Mouse (Mus musculus) embryonic facial prominence, embryonic 12.5 days (tissue): ENCODE data around the gene Dact3. TPM values are rescaled to one million over a fixed set of nuclear protein-coding genes. Genes with fewer than 3 reads are reported as not detected.

Experiments
- ATAC-seq: fragments of 200-750 bp; cut with Nextera tagmentation; 2 replicates; pipeline ENCODE4 v1.8.0; 2017; ENCODE audit not compliant: insufficient number of reproducible peaks, insufficient read depth, low FRiP score, low TSS enrichment
- H3K27ac ChIP-seq: fragments of 300-500 bp; sonication (generic); 2 replicates; pipeline ENCODE4 v1.5.1; 2016; ENCODE audit warnings: mild to moderate bottlenecking
- H3K27me3 ChIP-seq: fragments of 300-500 bp; sonication (generic); 2 replicates; pipeline ENCODE4 v1.6.1; 2016; ENCODE audit warnings: mild to moderate bottlenecking, moderate library complexity
- H3K36me3 ChIP-seq: fragments of 300-500 bp; sonication (generic); 2 replicates; pipeline ENCODE4 v1.6.1; 2016; ENCODE audit warnings: mild to moderate bottlenecking
- H3K4me1 ChIP-seq: fragments of 300-500 bp; sonication (generic); 2 replicates; pipeline ENCODE4 v1.6.1; 2016
- H3K4me2 ChIP-seq: fragments of 300-500 bp; sonication (generic); replicated peaks from 2 replicates; pipeline ENCODE4 v1.6.1; 2016; ENCODE audit warnings: mild to moderate bottlenecking, moderate library complexity
- H3K4me3 ChIP-seq: fragments of 300-500 bp; sonication (generic); 2 replicates; pipeline ENCODE4 v1.5.1; 2016; ENCODE audit warnings: mild to moderate bottlenecking
- H3K9ac ChIP-seq: fragments of 300-500 bp; sonication (generic); 2 replicates; pipeline ENCODE4 v1.6.1; 2016; ENCODE audit warnings: mild to moderate bottlenecking, moderate library complexity
- H3K9me3 ChIP-seq: fragments of 300-500 bp; sonication (generic); 2 replicates; pipeline ENCODE4 v1.6.1; 2016; ENCODE audit warnings: mild to moderate bottlenecking, moderate library complexity
- WGBS: fragments of 180-500 bp; shearing (Covaris S2); methylation state at CpG from one replicate; pipeline ENCODE4 v1.1.7; 2016; 5-methylcytosine and 5-hydroxymethylcytosine counted together
- polyA plus RNA-seq: library from polyadenylated mRNA; unstranded; fragments of >200 nt; fragmentation: Nextera tagmentation; extraction: Ambion mirVana; gene quantifications from 2 replicates; pipeline ENCODE4 v1.2.1, GENCODE M21; 2016

Dact3 gene
- polyA plus RNA-seq, 1 experiment from 2014 or later = 13.4 TPM

- ATAC-seq = no peak
- 30% methylated on average over 5 of the region's 5 CpGs for WGBS
- H3K4me2 ChIP-seq = no peak overlapping the region
- H3K4me3 ChIP-seq = no peak overlapping the region
- H3K36me3 ChIP-seq = peaks cover 56% of the 10 kb centered on the region
- H3K9me3 ChIP-seq = no peaks in the 10 kb centered on the region
- no peaks in the 10 kb centered on the region for H3K4me1 ChIP-seq
- no peak overlapping the region for H3K9ac ChIP-seq
- no peaks in the 10 kb centered on the region for H3K27me3 ChIP-seq
- H3K27ac ChIP-seq = no peak overlapping the region
These were observed 15.0 kb upstream of the Dact3 start for GRCm38 (mm10) chr7:16859902-16860651.

- Histone ChIP-seq H3K36me3 (peaks cover 37% of the 10 kb centered on the region), H3K4me2 (no peak overlapping the region), H3K9ac (no peak overlapping the region), H3K27me3 (no peaks in the 10 kb centered on the region), H3K9me3 (no peaks in the 10 kb centered on the region), H3K4me3 (no peak overlapping the region), H3K4me1 (peaks cover 4% of the 10 kb centered on the region; the same call in 1 of the 2 replicates), H3K27ac (no peak overlapping the region)
- 78% methylated on average over 3 of the region's 3 CpGs for WGBS
- ATAC-seq = no peak
These were observed 7.6 kb upstream of the Dact3 start for GRCm38 (mm10) chr7:16867488-16867887.

GRCm38 (mm10) chr7:16869497-16869896 lies 5.6 kb upstream of the Dact3 start:
- Histone ChIP-seq H3K9ac (peak overlapping the region; percentile 49; the same call in 1 of the 2 replicates), H3K27me3 (no peaks in the 10 kb centered on the region), H3K27ac (peak overlapping the region; percentile 32; the same call in 1 of the 2 replicates), H3K36me3 (peaks cover 29% of the 10 kb centered on the region), H3K9me3 (no peaks in the 10 kb centered on the region), H3K4me2 (peak overlapping the region; percentile 42), H3K4me3 (peak overlapping the region; percentile 15), H3K4me1 (peaks cover 4% of the 10 kb centered on the region; the same call in 1 of the 2 replicates)
- ATAC-seq = peak; percentile 96
- 19% methylated on average over 16 of the region's 16 CpGs for WGBS

- Histone ChIP-seq H3K9me3 (no peaks in the 10 kb centered on the region), H3K4me2 (no peak overlapping the region), H3K27me3 (no peaks in the 10 kb centered on the region), H3K4me3 (no peak overlapping the region), H3K4me1 (peaks cover 4% of the 10 kb centered on the region; the same call in 1 of the 2 replicates), H3K9ac (no peak overlapping the region), H3K27ac (no peak overlapping the region), H3K36me3 (peaks cover 12% of the 10 kb centered on the region; the same call in 1 of the 2 replicates)
- ATAC-seq = no peak
- WGBS = 81% methylated on average over 10 of the region's 10 CpGs
These were observed 3.5 kb upstream of the Dact3 start for GRCm38 (mm10) chr7:16871600-16871999.

- H3K36me3 ChIP-seq = peaks cover 12% of the 10 kb centered on the region; the same call in 1 of the 2 replicates
- no peaks in the 10 kb centered on the region for H3K27me3 ChIP-seq
- 93% methylated on average over 9 of the region's 9 CpGs for WGBS
- H3K4me1 ChIP-seq = peaks cover 13% of the 10 kb centered on the region
- H3K4me3 ChIP-seq = no peak overlapping the region
- H3K9me3 ChIP-seq = no peaks in the 10 kb centered on the region
- H3K9ac ChIP-seq = no peak overlapping the region
- H3K4me2 ChIP-seq = no peak overlapping the region
- H3K27ac ChIP-seq = no peak overlapping the region
- ATAC-seq = no peak
These were observed 2.6 kb upstream of the Dact3 start for GRCm38 (mm10) chr7:16872478-16872877.

GRCm38 (mm10) chr7:16873392-16873791 lies 1.7 kb upstream of the Dact3 start:
- WGBS = 93% methylated on average over 4 of the region's 4 CpGs
- Histone ChIP-seq H3K4me2 (no peak overlapping the region), H3K9ac (no peak overlapping the region), H3K4me3 (no peak overlapping the region), H3K36me3 (peaks cover 16% of the 10 kb centered on the region), H3K9me3 (no peaks in the 10 kb centered on the region), H3K4me1 (peaks cover 13% of the 10 kb centered on the region), H3K27me3 (no peaks in the 10 kb centered on the region), H3K27ac (no peak overlapping the region)
- no peak for ATAC-seq

GRCm38 (mm10) chr7:16874190-16874589 lies 927 bp upstream of the Dact3 start:
- H3K27ac ChIP-seq = peak overlapping the region; percentile 91
- H3K27me3 ChIP-seq = no peaks in the 10 kb centered on the region
- H3K4me3 ChIP-seq = peak overlapping the region; percentile 89
- WGBS = 4% methylated on average over 17 of the region's 17 CpGs
- no peak for ATAC-seq
- H3K9ac ChIP-seq = no peak overlapping the region; the same call in 1 of the 2 replicates
- peaks cover 13% of the 10 kb centered on the region for H3K4me1 ChIP-seq
- peaks cover 18% of the 10 kb centered on the region for H3K36me3 ChIP-seq
- H3K4me2 ChIP-seq = peak overlapping the region; percentile 79
- H3K9me3 ChIP-seq = no peaks in the 10 kb centered on the region

- Histone ChIP-seq H3K27ac (peak overlapping the region; percentile 92), H3K27me3 (no peaks in the 10 kb centered on the region), H3K4me2 (peak overlapping the region; percentile 79), H3K9ac (peak overlapping the region; percentile 90; the same call in 1 of the 2 replicates), H3K9me3 (no peaks in the 10 kb centered on the region), H3K4me1 (peaks cover 16% of the 10 kb centered on the region), H3K36me3 (peaks cover 21% of the 10 kb centered on the region), H3K4me3 (peak overlapping the region; percentile 89)
- WGBS = under 1% methylated on average over 30 of the region's 33 CpGs
- ATAC-seq = peak; percentile 93
These were observed 284 bp upstream of the Dact3 start for GRCm38 (mm10) chr7:16874756-16875309.

GRCm38 (mm10) chr7:16875326-16875725 lies 209 bp downstream of the Dact3 start:
- WGBS = under 1% methylated on average over 39 of the region's 42 CpGs
- Histone ChIP-seq H3K36me3 (peaks cover 21% of the 10 kb centered on the region), H3K27me3 (no peaks in the 10 kb centered on the region), H3K27ac (peak overlapping the region; percentile 92), H3K9ac (peak overlapping the region; percentile 90), H3K4me1 (peaks cover 18% of the 10 kb centered on the region), H3K4me2 (peak overlapping the region; percentile 79), H3K9me3 (no peaks in the 10 kb centered on the region), H3K4me3 (peak overlapping the region; percentile 89)
- no peak for ATAC-seq

- no peak for ATAC-seq
- Histone ChIP-seq H3K36me3 (peaks cover 23% of the 10 kb centered on the region), H3K4me1 (peaks cover 22% of the 10 kb centered on the region), H3K27ac (peak overlapping the region; percentile 92), H3K9ac (peak overlapping the region; percentile 90), H3K9me3 (no peaks in the 10 kb centered on the region), H3K27me3 (no peaks in the 10 kb centered on the region), H3K4me3 (peak overlapping the region; percentile 89), H3K4me2 (peak overlapping the region; percentile 79)
- WGBS = 4% methylated on average over 11 of the region's 11 CpGs
These were observed 889 bp downstream of the Dact3 start for GRCm38 (mm10) chr7:16876006-16876405.

GRCm38 (mm10) chr7:16876608-16877007 lies 1.5 kb downstream of the Dact3 start:
- no peaks in the 10 kb centered on the region for H3K27me3 ChIP-seq
- no peaks in the 10 kb centered on the region for H3K9me3 ChIP-seq
- peak; percentile 38 for ATAC-seq
- peak overlapping the region; percentile 89 for H3K4me3 ChIP-seq
- peak overlapping the region; percentile 90 for H3K9ac ChIP-seq
- H3K4me1 ChIP-seq = peaks cover 22% of the 10 kb centered on the region
- WGBS = 0% methylated on average over 13 of the region's 13 CpGs
- H3K36me3 ChIP-seq = peaks cover 24% of the 10 kb centered on the region; the same call in 1 of the 2 replicates
- peak overlapping the region; percentile 92 for H3K27ac ChIP-seq
- peak overlapping the region; percentile 79 for H3K4me2 ChIP-seq

GRCm38 (mm10) chr7:16877717-16878116 lies 2.6 kb downstream of the Dact3 start:
- Histone ChIP-seq H3K36me3 (peaks cover 31% of the 10 kb centered on the region; the same call in 1 of the 2 replicates), H3K9ac (no peak overlapping the region), H3K4me3 (no peak overlapping the region), H3K27ac (no peak overlapping the region), H3K27me3 (no peaks in the 10 kb centered on the region), H3K4me2 (no peak overlapping the region), H3K4me1 (peaks cover 22% of the 10 kb centered on the region), H3K9me3 (no peaks in the 10 kb centered on the region)
- ATAC-seq = no peak
- 78% methylated on average over 3 of the region's 3 CpGs for WGBS
